ENCODE assay signal across 23 mouse cellular contexts in genomic region chr12:113588001-113588400, GRCm38 (mm10). TPM values are rescaled to one million over a fixed set of nuclear protein-coding genes. Genes with fewer than 3 reads are reported as not detected.
DNase-seq lines count a peak whose midpoint lies in the region; ATAC-seq and TF ChIP-seq lines count a peak whose summit lies in the region.
"Had no signal": no experiment of that assay in that cellular context is flagged by ENCODE, and none has a peak within 500 bp of the region (broad histone marks: within the 10 kb centered on the region; RNA-seq: fewer than 3 reads in every experiment).

No protein-coding gene starts in this region.

- ATAC-seq in CD4-positive, CD25-positive, alpha-beta regulatory T cell, adult 4 months = no peak

- no peaks in the 10 kb centered on the region for H3K4me1 ChIP-seq in spleen, adult 2 months (ENCODE audit: control insufficient read depth, insufficient read depth, insufficient read length)
- H3K4me1 ChIP-seq: embryonic facial prominence, embryonic 13.5 days; forebrain, embryonic 10.5 days; heart, embryonic 13.5 days; hindbrain, embryonic 10.5 days; liver, embryonic 13.5 days; neural tube, embryonic 12.5 days had no signal

- peak; percentile 54 for DNase-seq in CD4-positive, CD25-positive, alpha-beta regulatory T cell, adult 2 months (ENCODE audit: low read depth, low spot score)
- peak in 1 of 2 experiments; percentile 14 for DNase-seq in spleen, adult 2 months (ENCODE audit: low read depth in 1 of 2, low spot score in 2 of 2)
- no peak for DNase-seq in spleen, postnatal 4 days (ENCODE audit: low spot score in 2 of 2)
- DNase-seq in adrenal gland, postnatal 10 days = peak; percentile 10
- peak; percentile 11 for DNase-seq in thymus, postnatal 25 days
- no peak for DNase-seq in ovary, adult 18-20 months (ENCODE audit: low spot score)
- DNase-seq in neural tube, embryonic 10.5 days (ENCODE audit: extremely low spot score, low spot score) = no peak
- DNase-seq: cerebellum, adult 11-12 months; layer of hippocampus, postnatal 36 days; left cerebral cortex, postnatal 4 days; liver, embryonic 13.5 days; lung, postnatal 14 days; midbrain, embryonic 14.5 days had no signal

- no peak overlapping the region for H3K4me3 ChIP-seq in spleen, adult 2 months (ENCODE audit: extremely low read depth, insufficient read depth, insufficient read length)
- H3K4me3 ChIP-seq: embryonic facial prominence, embryonic 13.5 days; forebrain, embryonic 10.5 days; heart, embryonic 13.5 days; hindbrain, embryonic 10.5 days; liver, embryonic 13.5 days; neural tube, embryonic 12.5 days had no signal

- H3K27me3 ChIP-seq in spleen, adult 2 months (ENCODE audit: control insufficient read depth, insufficient read depth, low read length) = no peaks in the 10 kb centered on the region
- H3K27me3 ChIP-seq: embryonic facial prominence, embryonic 13.5 days; heart, embryonic 13.5 days; liver, embryonic 13.5 days; neural tube, embryonic 12.5 days had no signal

- no peaks in the 10 kb centered on the region for H3K36me3 ChIP-seq in spleen, adult 2 months (ENCODE audit: control insufficient read depth, insufficient read depth, low read length)
- H3K36me3 ChIP-seq: embryonic facial prominence, embryonic 13.5 days; forebrain, embryonic 10.5 days; heart, embryonic 13.5 days; hindbrain, embryonic 10.5 days; liver, embryonic 13.5 days; neural tube, embryonic 12.5 days had no signal

- TF ChIP-seq POLR2A in spleen, adult 2 months (IDR thresholded peaks at IDR 0.05; ENCODE audit: low read depth, low read length) = no peak

- no peak overlapping the region for H3K27ac ChIP-seq in spleen, adult 2 months (ENCODE audit: insufficient read depth, low read length)
- H3K27ac ChIP-seq: embryonic facial prominence, embryonic 13.5 days; forebrain, embryonic 10.5 days; heart, embryonic 13.5 days; hindbrain, embryonic 10.5 days; liver, embryonic 13.5 days; neural tube, embryonic 12.5 days had no signal

- 47% methylated on average over 1 of the region's 1 CpGs for WGBS in spleen, adult 2 months

- 0 out of 2 replicates have a peak, but pooled peaks have one; percentile 3 for TF ChIP-seq CTCF in spleen, adult 2 months (IDR thresholded peaks at IDR 0.05; ENCODE audit: extremely low read depth, insufficient read depth, insufficient read length, insufficient replicate concordance)

RNA-seq across cellular contexts. Expression of gene Adam6a, which starts 44.3 kb away (rescaled TPM):
- under 1 TPM in 1 of 2 experiments, not detected in 1; 0.13 TPM for polyA plus RNA-seq in CD4-positive, CD25-positive, alpha-beta regulatory T cell, adult 4 months (2017; shearing (Covaris generic))
- 0.02 TPM in 1 of 2 replicates, not detected in the other for polyA plus RNA-seq in spleen, adult 2 months (2012; rRNA removed)
- total RNA-seq in adrenal gland, postnatal 10 days (2021) = not detected
- total RNA-seq: common myeloid progenitor, adult 5-6 weeks; gastrocnemius, adult 8-10 months; layer of hippocampus, postnatal 36 days; left cerebral cortex, postnatal 4 days had no signal
- polyA plus RNA-seq: embryonic facial prominence, embryonic 13.5 days; forebrain, embryonic 10.5 days; heart, embryonic 13.5 days; hindbrain, embryonic 10.5 days; intestine, embryonic 14.5 days; liver, embryonic 13.5 days; midbrain, embryonic 14.5 days; neural tube, embryonic 12.5 days; small intestine, adult 2 months had no signal

Comparison
In these comparisons a context has a peak if more than half of its experiments do, and no peak if none do; other contexts are left out.
1. DNase-seq: peak in CD4-positive, CD25-positive, alpha-beta regulatory T cell, adult 2 months (single experiment), adrenal gland, postnatal 10 days (single experiment) and thymus, postnatal 25 days (single experiment); none in spleen, postnatal 4 days (0 of 2), ovary, adult 18-20 months (single experiment) and neural tube, embryonic 10.5 days (single experiment).